1 mouse cellular context compared by ENCODE assay signal in the genomic region with DNA sequence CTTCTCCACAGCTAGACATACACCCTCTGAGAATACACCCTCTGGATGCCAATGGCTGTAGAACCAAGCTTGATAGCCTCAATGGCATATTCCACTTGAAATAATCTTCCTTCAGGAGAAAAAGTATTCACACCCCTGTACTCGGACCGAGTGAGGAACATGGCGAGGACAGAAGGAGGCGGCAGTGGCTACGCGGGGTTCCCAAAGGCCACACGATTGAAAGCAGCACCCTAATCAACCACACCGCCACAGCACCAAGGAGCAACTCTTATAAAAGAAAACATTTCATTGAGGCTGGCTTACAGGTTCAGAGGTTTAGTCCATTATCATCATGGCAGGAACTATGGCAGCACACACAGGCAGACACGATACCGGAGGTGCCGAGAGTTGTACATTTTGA. TPM values are rescaled to one million over a fixed set of nuclear protein-coding genes. Genes with fewer than 3 reads are reported as not detected.
"Had no signal": no experiment of that assay in that cellular context is flagged by ENCODE, and none has a peak within 500 bp of the region (broad histone marks: within the 10 kb centered on the region; RNA-seq: fewer than 3 reads in every experiment).

No protein-coding gene starts in this region.

RNA-seq across cellular contexts. Expression of a gene that starts 11.5 kb away (rescaled TPM):
- total RNA-seq: monocyte, adult 5-6 weeks had no signal

RNA-seq across cellular contexts. Expression of a gene that starts 30.4 kb away (rescaled TPM):
- total RNA-seq: monocyte, adult 5-6 weeks had no signal

RNA-seq across cellular contexts. Expression of a gene that starts 43.1 kb away (rescaled TPM):
- total RNA-seq: monocyte, adult 5-6 weeks had no signal
